Mouse (Mus musculus) erythroblast, embryonic 14.5 days (primary cell): ENCODE measurements around the gene Clec2l.

ENCODE experiments used
- GATA1 ChIP-seq: IDR thresholded peaks from 2 replicates; pipeline ENCODE4 v1.6.1; 2012; ENCODE audit warnings: low read length, inconsistent platforms, mixed read lengths
- TAL1 ChIP-seq: IDR thresholded peaks from 3 replicates; pipeline ENCODE4 v1.6.1; 2012; ENCODE audit warnings: low read length, inconsistent platforms, mixed read lengths

DNA sequence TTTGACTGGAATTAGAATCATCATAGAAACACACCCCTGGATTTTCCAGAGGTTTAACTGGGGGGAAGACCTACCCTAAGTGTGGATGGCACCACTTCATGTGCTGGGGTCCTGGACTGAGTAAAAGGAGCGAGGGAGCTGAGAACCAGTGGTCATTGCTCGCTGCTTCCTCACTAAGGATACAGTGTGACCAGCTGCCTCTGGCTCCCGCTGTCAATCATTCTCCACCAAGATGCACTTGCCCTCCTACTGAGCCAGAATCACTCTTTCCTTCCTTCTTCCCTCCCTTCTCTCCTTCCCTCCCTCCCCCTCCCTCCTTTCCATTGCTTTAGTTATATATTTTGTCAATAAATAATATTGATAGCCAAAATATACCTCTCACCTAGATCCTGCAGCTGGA, 19.8 kb upstream of the Clec2l start:
- no peak for TF ChIP-seq GATA1
- no peak for TF ChIP-seq TAL1
